Mouse (Mus musculus): Measurements from ENCODE around the gene Cpxm2. TPM values are rescaled to one million over a fixed set of nuclear protein-coding genes. Genes with fewer than 3 reads are reported as not detected.

Cpxm2 gene
- total and polyA plus RNA-seq, 3 experiments: not detected

GRCm38 (mm10) chr7:132106891-132107290 lies 47.6 kb downstream of the Cpxm2 start:
- peaks cover 6% of the 10 kb centered on the region for H3K9me3 ChIP-seq (replicated peaks; ENCODE audit: low read length)
- DNase-seq (ENCODE audit: extremely low read depth): no peak
- dilution Hi-C loops (cut with MboI; ENCODE audit: extremely low pct_ligation_motif_present, extremely low pct_unique_long_range_greater_than_20kb, low sequenced_read_pairs): no loop called here
- H3K79me2 ChIP-seq (replicated peaks; ENCODE audit: control insufficient read depth, extremely low read depth, insufficient read depth, poor library complexity, severe bottlenecking): no peaks in the 10 kb centered on the region
- H3K9ac ChIP-seq (ENCODE audit: insufficient read depth, low read depth): no peak overlapping the region
- H3K4me2 ChIP-seq (ENCODE audit: insufficient read depth, low read depth, poor library complexity, severe bottlenecking): no peak overlapping the region
- H3K36me3 ChIP-seq (replicated peaks in 1 of 2; ENCODE audit: control insufficient read depth in 1 of 2, insufficient read depth in 1 of 2, low read length in 1 of 2): no peaks in the 10 kb centered on the region
- no peak overlapping the region for H3K27ac ChIP-seq (ENCODE audit: insufficient read depth, low read depth)
- H3K27me3 ChIP-seq (replicated peaks): peaks cover 71% of the 10 kb centered on the region
- in situ Hi-C loops (cut with MboI; ENCODE audit: low pct_ligation_motif_present, low pct_unique_long_range_greater_than_20kb, low sequenced_read_pairs): no loop called here
- TF ChIP-seq USF1 (IDR thresholded peaks at IDR 0.05; ENCODE audit: low read depth, low read length) (no peak), KAT2A (IDR thresholded peaks at IDR 0.05; ENCODE audit: insufficient replicate concordance, low read length) (no peak), TCF12 (IDR thresholded peaks at IDR 0.05; ENCODE audit: low read depth, low read length) (no peak), MAZ (IDR thresholded peaks at IDR 0.05; ENCODE audit: low read depth, low read length) (no peak), NRF1 (IDR thresholded peaks at IDR 0.05; ENCODE audit: low read depth, low read length) (no peak), ETS1 (conservative IDR thresholded peaks at IDR 0.05; ENCODE audit: low read depth, low read length) (no peak), ZKSCAN1 (IDR thresholded peaks at IDR 0.05; ENCODE audit: borderline replicate concordance, low read depth, low read length) (no peak)
- H3K4me3 ChIP-seq (replicated peaks in 1 of 3; ENCODE audit: low read depth in 2 of 3, low read length in 2 of 3, poor library complexity in 1 of 3): no peak overlapping the region
- no peaks in the 10 kb centered on the region for H3K4me1 ChIP-seq (ENCODE audit: control insufficient read depth in 1 of 2, insufficient read depth in 2 of 2)

GRCm38 (mm10) chr7:132105326-132105725 lies 49.2 kb downstream of the Cpxm2 start:
- no peak overlapping the region for H3K9ac ChIP-seq (ENCODE audit: insufficient read depth, low read depth)
- H3K4me1 ChIP-seq (ENCODE audit: control insufficient read depth in 1 of 2, insufficient read depth in 2 of 2): no peaks in the 10 kb centered on the region
- no peak for DNase-seq (ENCODE audit: extremely low read depth)
- TF ChIP-seq ZMIZ1 (IDR thresholded peaks at IDR 0.05; ENCODE audit: low read depth, low read length): no peak
- no peak for TF ChIP-seq NRF1 (IDR thresholded peaks at IDR 0.05; ENCODE audit: low read depth, low read length)
- TF ChIP-seq TCF12 (IDR thresholded peaks at IDR 0.05; ENCODE audit: low read depth, low read length): no peak
- TF ChIP-seq SIN3A (IDR thresholded peaks at IDR 0.05; ENCODE audit: low read length): no peak
- TF ChIP-seq ZKSCAN1 (IDR thresholded peaks at IDR 0.05; ENCODE audit: borderline replicate concordance, low read depth, low read length): no peak
- no peak for TF ChIP-seq IRF4 (IDR thresholded peaks at IDR 0.05; ENCODE audit: low read depth, low read length)
- no peak for TF ChIP-seq MEF2A (IDR thresholded peaks at IDR 0.05; ENCODE audit: borderline replicate concordance, low read depth, low read length)
- TF ChIP-seq USF1 (IDR thresholded peaks at IDR 0.05; ENCODE audit: low read depth, low read length): no peak
- TF ChIP-seq CHD1 (IDR thresholded peaks at IDR 0.05; ENCODE audit: low read depth, low read length): no peak
- no peak for TF ChIP-seq CHD2 (IDR thresholded peaks at IDR 0.05; ENCODE audit: low read length)
- no peak for TF ChIP-seq POLR2AphosphoS2 (IDR thresholded peaks at IDR 0.05; ENCODE audit: low read depth, low read length)
- no peak for TF ChIP-seq ETS1 (conservative IDR thresholded peaks at IDR 0.05; ENCODE audit: low read depth, low read length)
- TF ChIP-seq TBP (conservative IDR thresholded peaks at IDR 0.05; ENCODE audit: low read depth, low read length): no peak
- TF ChIP-seq MAX (IDR thresholded peaks at IDR 0.05; ENCODE audit: low read length): no peak
- H3K27ac ChIP-seq (ENCODE audit: insufficient read depth, low read depth): no peak overlapping the region
- peaks cover 6% of the 10 kb centered on the region for H3K9me3 ChIP-seq (replicated peaks; ENCODE audit: low read length)
- peaks cover 69% of the 10 kb centered on the region for H3K27me3 ChIP-seq (replicated peaks)
- no peak overlapping the region for H3K4me3 ChIP-seq (replicated peaks in 1 of 3; ENCODE audit: low read depth in 2 of 3, low read length in 2 of 3, poor library complexity in 1 of 3)
- H3K79me2 ChIP-seq (replicated peaks; ENCODE audit: control insufficient read depth, extremely low read depth, insufficient read depth, poor library complexity, severe bottlenecking): no peaks in the 10 kb centered on the region
- dilution Hi-C loops (cut with MboI; ENCODE audit: extremely low pct_ligation_motif_present, extremely low pct_unique_long_range_greater_than_20kb, low sequenced_read_pairs) (no loop called here), in situ Hi-C loops (cut with MboI; ENCODE audit: low pct_ligation_motif_present, low pct_unique_long_range_greater_than_20kb, low sequenced_read_pairs) (no loop called here)
- H3K4me2 ChIP-seq (ENCODE audit: insufficient read depth, low read depth, poor library complexity, severe bottlenecking): no peak overlapping the region
- H3K36me3 ChIP-seq (replicated peaks in 1 of 2; ENCODE audit: control insufficient read depth in 1 of 2, insufficient read depth in 1 of 2, low read length in 1 of 2): no peaks in the 10 kb centered on the region
